Mouse (Mus musculus) thymus, adult 2 months (tissue): ENCODE results near the gene Zfp148.
"Not testable (repeated sequence)": the region's sequence is repeated elsewhere in the genome, so short reads cannot be mapped to it uniquely, and the experiment has no call there.

Experiments used
- CTCF ChIP-seq: fragments of 200-500 bp; IDR thresholded peaks from 2 replicates; pipeline ENCODE4 v1.5.1; 2012; ENCODE audit warnings: mild to moderate bottlenecking, control low read depth, low read length, moderate library complexity, borderline replicate concordance; ENCODE audit not compliant: control insufficient read depth, poor library complexity, insufficient read depth; ENCODE audit errors: extremely low read depth
- POLR2A ChIP-seq: fragments of 200-500 bp; IDR thresholded peaks from 2 replicates; pipeline ENCODE4 v1.6.1; 2012; ENCODE audit warnings: mild to moderate bottlenecking, low read length, control low read depth, moderate library complexity; ENCODE audit not compliant: control insufficient read depth, poor library complexity, insufficient read depth; ENCODE audit errors: extremely low read depth

DNA sequence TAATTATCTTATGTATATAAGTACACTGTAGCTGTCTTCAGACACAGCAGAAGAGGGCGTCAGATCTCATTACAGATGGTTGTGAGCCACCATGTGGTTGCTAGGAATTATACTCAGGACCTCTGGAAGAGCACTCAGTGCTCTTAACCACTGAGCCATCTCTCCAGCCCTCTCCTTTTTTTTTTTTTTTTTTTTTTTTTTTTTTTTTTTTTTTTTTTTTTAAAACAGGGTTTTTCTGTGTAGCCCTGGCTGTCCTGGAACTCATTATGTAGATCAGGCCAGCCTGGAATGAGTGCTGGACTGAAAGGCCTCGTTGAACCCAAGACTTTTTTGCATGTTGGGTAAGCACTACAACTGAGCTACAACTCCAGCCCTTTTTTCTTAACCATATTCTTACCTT is 3.4 kb downstream of the Zfp148 start:
- not testable (repeated sequence) for TF ChIP-seq CTCF, POLR2A
